Mouse (Mus musculus) liver, adult 2 months (tissue): ENCODE measurements around the gene Frmpd4. TPM values are rescaled to one million over a fixed set of nuclear protein-coding genes. Genes with fewer than 3 reads are reported as not detected.

Source experiments
- DNase-seq: peaks from one replicate; pipeline ENCODE4 v3.0.0-alpha.2; 2011; ENCODE audit warnings: low read depth, low spot score; ENCODE audit errors: extremely low read depth
- H3K27ac ChIP-seq: fragments of 200-500 bp; replicated peaks from 2 replicates; pipeline ENCODE4 v1.5.1; 2012; ENCODE audit warnings: low read depth, mild to moderate bottlenecking, control low read depth, inconsistent platforms, low read length; ENCODE audit not compliant: insufficient read depth
- H3K27me3 ChIP-seq: fragments of 200-500 bp; 2 replicates; pipeline ENCODE4 v1.6.1; 2012; ENCODE audit warnings: mild to moderate bottlenecking, moderate library complexity, low read length, inconsistent platforms; ENCODE audit not compliant: control insufficient read depth, insufficient read depth
- H3K36me3 ChIP-seq: fragments of 200-500 bp; 2 replicates; pipeline ENCODE4 v1.6.1; 2012; ENCODE audit warnings: low read length, inconsistent platforms; ENCODE audit not compliant: control insufficient read depth, insufficient read depth
- H3K4me1 ChIP-seq: fragments of 200-500 bp; 2 replicates; pipeline ENCODE4 v1.6.1; 2011; ENCODE audit warnings: low read length; ENCODE audit not compliant: control insufficient read depth, insufficient read depth
- H3K4me3 ChIP-seq: fragments of 200-500 bp; 2 replicates; pipeline ENCODE4 v1.5.1; 2011; ENCODE audit warnings: low read depth, mild to moderate bottlenecking, control low read depth, low read length, moderate library complexity; ENCODE audit not compliant: insufficient read depth
- H3K79me2 ChIP-seq: fragments of 200-500 bp; 2 replicates; pipeline ENCODE4 v1.6.1; 2012; ENCODE audit warnings: inconsistent platforms, mild to moderate bottlenecking, low read length, moderate library complexity; ENCODE audit not compliant: control insufficient read depth, insufficient read depth
- H3K9ac ChIP-seq: fragments of 200-500 bp; 2 replicates; pipeline ENCODE4 v1.6.1; 2012; ENCODE audit warnings: low read depth, mild to moderate bottlenecking, control low read depth, inconsistent platforms, low read length
- CTCF ChIP-seq: fragments of 200-500 bp; IDR thresholded peaks from 2 replicates; pipeline ENCODE4 v1.5.1; 2011; ENCODE audit warnings: low read depth, low read length, control low read depth
- POLR2A ChIP-seq: fragments of 200-500 bp; IDR thresholded peaks from 2 replicates; pipeline ENCODE4 v1.6.1; 2011; ENCODE audit warnings: low read length, control low read depth; ENCODE audit not compliant: insufficient read depth; ENCODE audit errors: extremely low read depth
- WGBS: fragments of 180-500 bp; shearing (Covaris S2); methylation state at CpG from one replicate; pipeline ENCODE4 v1.1.7; 2018; 5-methylcytosine and 5-hydroxymethylcytosine counted together
- polyA plus RNA-seq: library from polyadenylated mRNA; depleted of rRNA; stranded (reverse); fragments of >200 nt; gene quantifications from 2 replicates; pipeline ENCODE4 v1.2.3, GENCODE M21; 2012
- total RNA-seq: library from RNA; depleted of rRNA; stranded (reverse); fragments of >200 nt; gene quantifications from 2 replicates; pipeline ENCODE4 v1.2.3, GENCODE M21; 2014

The Frmpd4 gene
- total and polyA plus RNA-seq, 2 experiments: not detected

- no peaks in the 10 kb centered on the region for H3K4me1 ChIP-seq
- no peaks in the 10 kb centered on the region for H3K36me3 ChIP-seq
- H3K27ac ChIP-seq: no peak overlapping the region
- H3K27me3 ChIP-seq: no peaks in the 10 kb centered on the region
- no peak overlapping the region for H3K9ac ChIP-seq
- DNase-seq: no peak
- H3K79me2 ChIP-seq: no peaks in the 10 kb centered on the region
- TF ChIP-seq CTCF (no peak), POLR2A (no peak)
- no peak overlapping the region for H3K4me3 ChIP-seq
Observed at GRCm38 (mm10) chrX:167984835-167985234, 592.2 kb downstream of the Frmpd4 start.

- Histone ChIP-seq H3K27ac (no peak overlapping the region), H3K4me3 (no peak overlapping the region), H3K79me2 (no peaks in the 10 kb centered on the region), H3K27me3 (no peaks in the 10 kb centered on the region), H3K4me1 (no peaks in the 10 kb centered on the region), H3K9ac (no peak overlapping the region), H3K36me3 (no peaks in the 10 kb centered on the region)
- WGBS: 65% methylated on average over 2 of the region's 2 CpGs
- TF ChIP-seq POLR2A: no peak
- TF ChIP-seq CTCF: no peak
- DNase-seq: no peak
Observed at GRCm38 (mm10) chrX:167951207-167951606, 625.8 kb downstream of the Frmpd4 start.

DNA sequence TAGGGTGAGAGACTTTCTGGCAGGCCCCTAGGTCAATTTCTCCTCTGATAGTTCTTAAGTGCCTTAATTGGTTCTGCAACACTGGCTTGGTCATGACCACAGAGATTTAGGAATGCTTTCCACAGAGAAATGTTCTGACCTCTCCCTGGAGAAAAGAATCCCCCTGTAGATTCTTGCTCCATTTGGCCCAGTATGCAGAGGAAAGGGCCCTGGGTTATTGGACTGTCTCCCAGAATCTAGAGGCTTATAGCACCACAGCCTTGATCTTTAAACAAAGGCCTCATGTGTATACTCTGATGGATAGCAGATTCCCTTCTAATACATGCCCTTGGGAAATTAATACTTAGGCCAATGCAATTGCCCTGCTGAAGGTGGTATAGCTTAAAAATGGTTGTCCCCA, 667.5 kb downstream of the Frmpd4 start:
- TF ChIP-seq CTCF: no peak
- no peak for TF ChIP-seq POLR2A
- Histone ChIP-seq H3K27ac (no peak overlapping the region), H3K4me3 (no peak overlapping the region), H3K79me2 (no peaks in the 10 kb centered on the region), H3K9ac (no peak overlapping the region), H3K36me3 (no peaks in the 10 kb centered on the region), H3K4me1 (no peaks in the 10 kb centered on the region), H3K27me3 (no peaks in the 10 kb centered on the region)
- DNase-seq: no peak

DNA sequence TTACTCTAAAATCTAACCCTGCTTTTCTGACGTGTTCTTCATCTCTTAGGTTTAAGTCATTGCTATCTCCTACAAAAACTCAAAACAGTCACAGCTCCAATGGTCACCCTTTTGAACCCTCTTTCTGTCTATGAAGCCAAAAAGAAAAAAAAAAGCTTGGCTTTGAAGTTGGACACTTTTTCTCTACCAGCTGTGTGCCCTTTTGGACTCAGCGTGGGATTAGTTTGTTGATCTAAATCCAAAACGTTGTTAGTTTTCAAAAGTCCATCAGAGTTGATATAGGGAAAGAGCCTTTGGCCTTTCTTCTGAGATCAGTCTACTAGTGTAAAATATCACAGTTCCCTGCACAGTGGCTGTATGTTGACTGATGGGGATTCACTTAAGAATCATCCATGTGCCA, 676.0 kb downstream of the Frmpd4 start:
- Histone ChIP-seq H3K79me2 (no peaks in the 10 kb centered on the region), H3K9ac (no peak overlapping the region), H3K36me3 (no peaks in the 10 kb centered on the region), H3K4me3 (no peak overlapping the region), H3K4me1 (no peaks in the 10 kb centered on the region), H3K27ac (no peak overlapping the region), H3K27me3 (no peaks in the 10 kb centered on the region)
- TF ChIP-seq POLR2A (no peak), CTCF (no peak)
- peak; percentile 83 for DNase-seq
- 20% methylated on average over 3 of the region's 3 CpGs for WGBS

DNA sequence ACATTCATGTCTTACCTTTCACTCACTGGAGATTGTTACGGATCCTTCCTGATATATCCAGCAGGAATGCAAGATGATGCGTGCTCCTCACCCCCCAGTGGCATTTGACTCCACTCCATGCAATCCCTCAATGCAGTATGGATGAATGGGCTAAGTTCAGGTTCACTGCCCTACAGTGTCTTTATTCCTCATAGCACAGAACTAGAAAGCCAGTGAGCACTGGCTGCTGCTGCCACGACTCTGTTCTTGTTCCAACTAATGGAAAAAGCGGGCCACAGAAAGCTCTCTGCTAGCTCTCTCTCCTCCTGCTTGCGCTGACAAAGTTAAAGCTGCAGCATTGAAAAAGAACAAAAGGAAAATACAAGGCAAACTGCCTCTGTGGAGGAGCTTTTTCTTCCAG, 722.2 kb downstream of the Frmpd4 start:
- Histone ChIP-seq H3K79me2 (no peaks in the 10 kb centered on the region), H3K27me3 (no peaks in the 10 kb centered on the region), H3K4me1 (no peaks in the 10 kb centered on the region), H3K9ac (no peak overlapping the region), H3K4me3 (no peak overlapping the region), H3K36me3 (no peaks in the 10 kb centered on the region), H3K27ac (no peak overlapping the region)
- no peak for TF ChIP-seq CTCF
- no peak for TF ChIP-seq POLR2A
- no peak for DNase-seq
- WGBS: 66% methylated on average over 5 of the region's 5 CpGs

GRCm38 (mm10) chrX:167832543-167832942, 744.5 kb downstream of the Frmpd4 start:
- no peak for TF ChIP-seq POLR2A
- TF ChIP-seq CTCF: no peak
- Histone ChIP-seq H3K4me1 (no peaks in the 10 kb centered on the region), H3K27ac (no peak overlapping the region), H3K4me3 (no peak overlapping the region), H3K36me3 (no peaks in the 10 kb centered on the region), H3K79me2 (no peaks in the 10 kb centered on the region), H3K27me3 (no peaks in the 10 kb centered on the region), H3K9ac (no peak overlapping the region)
- no peak for DNase-seq
- WGBS: 64% methylated on average over 2 of the region's 2 CpGs

GRCm38 (mm10) chrX:167828456-167828855, 748.6 kb downstream of the Frmpd4 start:
- no peaks in the 10 kb centered on the region for H3K79me2 ChIP-seq
- H3K4me3 ChIP-seq: no peak overlapping the region
- no peaks in the 10 kb centered on the region for H3K27me3 ChIP-seq
- no peak for DNase-seq
- H3K27ac ChIP-seq: no peak overlapping the region
- no peaks in the 10 kb centered on the region for H3K4me1 ChIP-seq
- TF ChIP-seq CTCF (no peak), POLR2A (no peak)
- no peak overlapping the region for H3K9ac ChIP-seq
- H3K36me3 ChIP-seq: no peaks in the 10 kb centered on the region
